Mouse (Mus musculus) T-helper 2 cell (primary cell): Measurements from ENCODE around the gene L3hypdh.

ENCODE experiments used
- in situ Hi-C: fragments of 300-600 bp; cut with MboI, MseI; formaldehyde crosslinking; loops from one replicate; pipeline ENCODE4 v1.15.1; 2025; ENCODE audit warnings: high pct_unique_total_duplicates

The L3hypdh gene

GRCm38 (mm10) chr12:72085329-72086165, at the start of gene L3hypdh, which contains the start of gene Jkamp:
TSS of gene L3hypdh (minus strand) at chr12:72085439.
TSS of gene Jkamp (plus strand) at chr12:72085589.
- in situ Hi-C loops, result loop anchor here (25.0 kb wide), 1 partner anchor 577 kb away; the partner anchor contains the start of gene Dhrs7

- in situ Hi-C loops, result no loop called here
Observed at GRCm38 (mm10) chr12:72129203-72129602, 44.0 kb upstream of the L3hypdh start.

GRCm38 (mm10) chr12:72115686-72116345, 30.6 kb upstream of the L3hypdh start:
- in situ Hi-C loops, result loop anchor here (25.0 kb wide), 1 partner anchor 296 kb away; the partner anchor contains the start of gene Rtn1

- in situ Hi-C loops, result loop anchor here (25.0 kb wide), 1 partner anchor 297 kb away; the partner anchor contains the start of gene Rtn1
Observed at GRCm38 (mm10) chr12:72115126-72115525, 29.9 kb upstream of the L3hypdh start.

- in situ Hi-C loops, result loop anchor here (5.0 to 25.0 kb wide), 2 partner anchors 143 to 308 kb away; partner anchors contain the start of gene Rtn1
Observed at GRCm38 (mm10) chr12:72104525-72105281, 19.5 kb upstream of the L3hypdh start.

- in situ Hi-C loops, result loop anchor here (25.0 kb wide), 1 partner anchor 308 kb away; the partner anchor contains the start of gene Rtn1
Observed at GRCm38 (mm10) chr12:72104027-72104426, 18.8 kb upstream of the L3hypdh start.

- in situ Hi-C loops, result loop anchor here (25.0 kb wide), 1 partner anchor 310 kb away; the partner anchor contains the start of gene Rtn1
Observed at GRCm38 (mm10) chr12:72102776-72103175, 17.5 kb upstream of the L3hypdh start.

- in situ Hi-C loops, result loop anchor here (25.0 kb wide), 1 partner anchor 565 kb away; the partner anchor contains the start of gene Dhrs7
Observed at GRCm38 (mm10) chr12:72096966-72097365, 11.7 kb upstream of the L3hypdh start.

GRCm38 (mm10) chr12:72089802-72090201, 4.6 kb upstream of the L3hypdh start:
- in situ Hi-C loops, result loop anchor here (25.0 kb wide), 1 partner anchor 572 kb away; the partner anchor contains the start of gene Dhrs7

- in situ Hi-C loops, result loop anchor here (25.0 kb wide), 1 partner anchor 576 kb away; the partner anchor contains the start of gene Dhrs7
Observed at GRCm38 (mm10) chr12:72086166-72086825, 1.1 kb upstream of the L3hypdh start.

- in situ Hi-C loops, result loop anchor here (25.0 kb wide), 1 partner anchor 577 kb away; the partner anchor contains the start of gene Dhrs7
Observed at GRCm38 (mm10) chr12:72085024-72085328, 263 bp downstream of the L3hypdh start.

- in situ Hi-C loops, result loop anchor here (25.0 kb wide), 1 partner anchor 578 kb away; the partner anchor contains the start of gene Dhrs7
Observed at GRCm38 (mm10) chr12:72084261-72085023, 797 bp downstream of the L3hypdh start.

- in situ Hi-C loops, result loop anchor here (25.0 kb wide), 1 partner anchor 579 kb away; the partner anchor contains the start of gene Dhrs7
Observed at GRCm38 (mm10) chr12:72083265-72083664, 2.0 kb downstream of the L3hypdh start.

GRCm38 (mm10) chr12:72082370-72082769, 2.9 kb downstream of the L3hypdh start:
- in situ Hi-C loops, result loop anchor here (25.0 kb wide), 1 partner anchor 580 kb away; the partner anchor contains the start of gene Dhrs7

- in situ Hi-C loops, result loop anchor here (25.0 kb wide), 1 partner anchor 580 kb away; the partner anchor contains the start of gene Dhrs7
Observed at GRCm38 (mm10) chr12:72081961-72082360, 3.3 kb downstream of the L3hypdh start.

- in situ Hi-C loops, result loop anchor here (25.0 kb wide), 1 partner anchor 584 kb away; the partner anchor contains the start of gene Dhrs7
Observed at GRCm38 (mm10) chr12:72078248-72078647, 7.0 kb downstream of the L3hypdh start.

- in situ Hi-C loops, result loop anchor here (5.0 to 25.0 kb wide), 2 partner anchors 243 to 908 kb away; no protein-coding TSS in a partner anchor
Observed at GRCm38 (mm10) chr12:72070327-72071269, 14.6 kb downstream of the L3hypdh start, which contains the start of gene Gpr135. TSS of gene Gpr135 (minus strand) at chr12:72071125.
